Mouse (Mus musculus) cerebral cortex, adult 2 months (tissue): Measurements from ENCODE around the gene Plk5.

ENCODE experiments used
- WGBS: fragments of 180-500 bp; shearing (Covaris S2); methylation state at CpG from one replicate; pipeline ENCODE4 v1.1.7; 2018; 5-methylcytosine and 5-hydroxymethylcytosine counted together

Gene Plk5

DNA sequence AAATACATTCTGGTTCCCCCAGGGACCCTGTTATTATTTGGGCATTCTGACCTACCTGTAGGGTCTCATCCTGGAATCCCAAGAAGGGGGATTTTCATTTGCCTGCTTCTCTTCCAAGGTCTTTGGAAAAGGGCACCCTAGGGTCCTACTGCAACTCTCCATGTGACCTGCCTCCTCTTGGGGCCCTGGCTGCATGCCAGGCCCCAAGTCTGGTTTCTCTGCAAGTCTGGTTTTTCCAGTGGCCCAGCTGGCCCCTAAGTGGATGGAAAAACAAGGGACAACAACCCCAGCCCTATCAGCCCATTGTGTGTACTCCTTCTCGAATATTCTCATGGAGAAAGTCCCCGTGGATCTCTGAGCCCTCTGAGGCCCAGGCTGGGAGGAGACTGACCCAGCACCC, 25.4 kb upstream of the Plk5 start:
- WGBS = 73% methylated on average over 2 of the region's 2 CpGs

DNA sequence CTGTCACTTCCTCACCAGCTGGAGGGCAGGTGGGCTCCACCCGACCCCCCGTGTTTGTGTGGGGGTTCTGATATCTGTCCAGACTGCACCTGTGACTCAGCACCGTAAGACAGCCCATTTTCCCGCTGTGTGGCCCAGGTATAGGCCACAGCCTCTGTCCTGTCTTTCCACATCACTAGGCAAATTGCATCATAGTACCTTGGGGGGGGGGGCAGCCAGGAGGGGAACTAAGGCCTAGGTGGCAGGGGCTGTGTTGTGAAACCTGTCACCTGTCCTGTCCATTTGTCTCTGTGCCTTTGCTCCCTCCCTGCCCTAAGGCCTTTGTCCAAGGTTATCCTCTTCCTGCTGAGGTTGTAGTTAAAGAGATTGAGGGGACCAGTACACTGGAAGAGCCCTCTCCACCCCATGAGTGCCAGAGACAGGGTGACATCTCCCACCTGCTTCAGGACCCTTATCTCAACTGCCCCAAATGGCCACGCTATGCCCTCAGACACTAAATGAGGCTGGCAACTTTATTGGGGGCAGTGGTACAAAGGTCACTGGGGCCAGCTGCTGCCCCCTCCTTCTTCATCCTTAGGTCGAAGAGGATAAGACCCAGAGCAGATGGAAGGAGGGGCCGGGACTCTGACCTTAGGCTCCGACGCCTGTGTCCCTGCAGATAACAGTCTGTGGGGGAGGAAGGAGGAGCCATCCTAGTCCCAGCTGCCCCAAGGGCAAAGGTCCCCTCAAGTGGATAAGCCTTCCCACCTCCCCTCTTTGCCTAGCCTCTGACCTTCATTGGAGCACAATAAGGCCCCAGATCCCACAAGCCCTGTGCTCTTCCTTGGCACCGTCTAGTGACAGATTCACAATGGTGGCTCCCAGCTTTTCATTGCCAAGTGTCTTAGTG, 24.4 kb upstream of the Plk5 start:
- 83% methylated on average over 10 of the region's 10 CpGs for WGBS

DNA sequence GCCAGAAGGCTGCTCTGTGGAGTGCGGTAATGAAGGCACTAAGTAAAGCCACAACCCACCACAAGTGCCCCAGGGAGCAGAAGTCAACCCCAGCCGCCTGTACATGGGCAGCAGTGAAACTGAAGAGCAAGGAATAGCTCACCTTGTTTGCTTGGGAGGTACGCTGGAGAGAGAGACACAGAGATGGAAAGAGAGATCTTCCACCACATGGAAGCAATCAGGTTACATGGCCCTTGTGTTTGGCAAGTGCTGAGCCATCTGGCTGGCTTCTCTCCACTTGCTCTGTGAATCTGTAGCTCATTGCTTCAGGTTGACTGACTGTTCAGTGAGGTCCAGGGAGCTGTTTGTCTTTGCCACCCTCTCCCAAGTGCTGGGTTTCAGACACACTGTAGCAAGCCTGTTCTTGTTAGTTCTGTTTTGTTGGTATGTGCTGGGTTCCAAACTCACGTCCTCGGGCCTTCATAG, 23.7 kb upstream of the Plk5 start:
- WGBS = 86% methylated on average over 5 of the region's 5 CpGs

DNA sequence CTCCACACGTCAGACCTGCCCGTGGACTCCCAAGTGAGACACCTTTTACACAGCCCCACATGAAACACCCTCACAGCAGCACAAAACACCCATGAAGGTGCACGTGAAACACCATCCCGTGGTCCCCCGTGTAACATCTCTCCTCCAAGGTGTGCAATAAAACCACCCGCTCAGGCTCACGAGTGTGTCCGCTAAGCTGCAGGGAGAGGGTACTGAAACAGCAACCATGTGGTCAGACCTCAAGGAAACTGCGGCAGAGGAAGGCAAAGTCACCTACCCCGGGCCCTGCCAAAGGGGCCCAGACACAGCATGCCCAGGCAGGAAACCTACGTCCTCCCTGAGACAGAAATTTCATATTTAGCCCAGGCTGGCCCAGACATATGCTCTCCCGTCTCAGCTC, 20.0 kb upstream of the Plk5 start:
- 94% methylated on average over 12 of the region's 12 CpGs for WGBS

DNA sequence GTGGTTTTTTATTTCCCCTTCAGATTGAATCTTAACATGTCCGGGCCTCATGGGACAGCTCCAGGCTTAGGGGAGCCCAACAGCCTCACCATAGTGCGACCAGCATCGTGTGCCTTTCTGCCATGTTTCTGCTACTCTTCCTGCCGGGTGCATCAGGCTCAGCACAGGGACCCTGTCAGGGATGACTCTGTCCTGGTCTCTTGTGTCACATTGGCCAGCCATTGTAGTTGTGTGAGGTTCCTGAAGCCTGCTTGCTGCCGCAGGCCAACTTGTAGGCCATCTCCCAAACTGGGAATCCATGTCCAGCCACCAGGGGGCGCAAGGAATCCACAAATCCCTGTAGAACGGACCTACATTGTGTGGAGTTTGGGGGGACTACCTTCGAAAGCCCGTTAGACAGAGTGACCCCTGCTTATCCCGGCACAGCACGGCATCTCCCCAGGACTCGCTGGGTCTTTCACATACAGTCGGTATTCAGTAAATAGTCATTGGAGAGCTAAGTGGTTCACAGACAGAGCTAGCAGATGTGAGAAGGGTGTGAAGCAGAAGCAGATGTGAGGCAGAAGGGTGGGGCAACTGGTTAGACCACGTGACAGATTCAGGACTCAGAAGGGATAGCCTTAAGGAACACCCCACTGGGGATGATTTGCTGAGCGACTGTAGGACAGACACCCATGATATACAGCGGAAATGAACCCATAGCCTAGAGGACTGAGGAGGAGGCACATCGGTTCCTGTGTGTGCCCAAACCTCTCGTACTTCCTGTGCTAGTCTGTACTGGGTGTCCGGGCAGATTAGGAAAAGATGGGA, 16.1 kb upstream of the Plk5 start:
- 21% methylated on average over 19 of the region's 19 CpGs for WGBS

DNA sequence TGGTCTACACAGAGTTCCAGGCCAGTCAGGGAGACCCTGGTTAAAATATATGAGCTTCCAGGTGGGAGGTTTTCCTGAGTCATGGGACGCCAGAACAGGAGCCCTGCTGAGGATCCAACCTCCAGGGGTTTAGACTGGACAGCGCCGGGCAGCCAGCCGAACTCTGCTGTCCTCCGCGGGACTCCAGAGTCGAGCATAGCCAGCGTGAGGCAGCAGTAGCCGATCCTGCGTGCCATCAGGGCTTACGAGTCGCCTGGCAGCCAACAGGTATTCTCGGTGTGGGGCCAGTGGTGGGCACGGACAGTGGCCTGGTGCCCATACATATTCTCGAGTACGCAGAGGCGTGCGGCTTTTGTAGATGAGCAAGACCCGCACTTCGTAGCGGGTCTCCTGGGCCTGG, 15.2 kb upstream of the Plk5 start:
- WGBS = 26% methylated on average over 21 of the region's 21 CpGs

DNA sequence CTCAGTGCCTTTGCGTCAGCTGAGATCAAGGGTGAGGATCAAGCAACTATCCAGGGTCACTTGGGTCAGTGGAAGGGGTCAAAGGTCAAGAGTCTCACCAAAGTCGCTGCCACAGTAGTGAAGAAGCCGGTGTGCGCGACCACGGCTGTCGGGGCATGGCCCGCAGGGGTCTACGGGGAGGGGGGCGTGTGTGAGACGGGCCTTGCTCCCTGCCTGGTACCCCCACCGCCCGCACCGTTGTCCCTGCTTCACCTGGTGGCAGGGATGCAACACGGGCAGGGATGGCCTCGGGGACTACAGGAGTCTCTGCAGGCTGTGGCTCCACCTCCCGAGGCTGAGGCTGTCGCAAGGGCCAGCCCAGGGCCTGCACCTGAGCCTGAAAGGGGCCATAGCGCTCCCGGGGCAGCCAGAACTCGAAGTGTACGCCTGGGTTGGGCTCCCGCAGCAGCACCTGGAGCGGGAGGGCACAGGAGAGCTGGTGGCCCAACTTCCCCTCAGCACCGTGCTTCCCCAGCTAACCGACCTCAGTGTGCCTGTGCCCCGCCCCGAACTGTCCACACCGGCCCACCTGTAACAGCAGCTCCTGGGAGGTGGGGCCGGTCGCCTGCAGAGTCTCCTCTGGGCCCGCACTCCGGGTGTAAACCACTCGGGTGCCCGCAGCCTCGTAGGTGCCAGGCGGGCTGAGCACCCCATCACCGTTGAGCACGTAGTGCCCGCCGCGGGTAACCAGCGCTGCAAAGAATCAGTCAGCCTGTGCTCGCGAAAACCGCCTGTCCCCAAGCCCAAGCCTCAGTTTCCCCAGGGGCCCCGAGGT, 14.6 kb upstream of the Plk5 start:
- 8% methylated on average over 47 of the region's 47 CpGs for WGBS

DNA sequence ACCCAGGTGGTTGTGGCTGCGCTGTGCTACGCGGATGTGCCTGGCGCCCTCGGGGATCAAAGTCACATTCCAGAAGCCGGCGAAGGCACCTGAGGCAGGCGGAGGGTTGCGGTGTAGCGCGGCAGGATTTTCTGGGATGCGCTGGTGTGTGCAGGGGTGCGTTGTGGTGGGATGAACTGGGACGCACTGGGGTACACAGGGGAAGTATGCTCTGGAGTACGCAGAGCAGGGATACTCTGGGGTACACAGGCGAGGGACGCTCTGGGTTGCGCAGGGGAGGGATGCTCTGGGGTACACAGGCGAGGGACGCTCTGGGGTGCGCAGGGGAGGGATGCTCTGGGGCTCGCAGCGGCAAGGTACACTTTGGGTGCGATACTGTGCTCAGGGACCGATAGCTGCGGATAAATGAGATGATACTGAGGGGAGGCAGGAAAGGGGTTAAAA, 13.9 kb upstream of the Plk5 start:
- WGBS = 5% methylated on average over 26 of the region's 26 CpGs

DNA sequence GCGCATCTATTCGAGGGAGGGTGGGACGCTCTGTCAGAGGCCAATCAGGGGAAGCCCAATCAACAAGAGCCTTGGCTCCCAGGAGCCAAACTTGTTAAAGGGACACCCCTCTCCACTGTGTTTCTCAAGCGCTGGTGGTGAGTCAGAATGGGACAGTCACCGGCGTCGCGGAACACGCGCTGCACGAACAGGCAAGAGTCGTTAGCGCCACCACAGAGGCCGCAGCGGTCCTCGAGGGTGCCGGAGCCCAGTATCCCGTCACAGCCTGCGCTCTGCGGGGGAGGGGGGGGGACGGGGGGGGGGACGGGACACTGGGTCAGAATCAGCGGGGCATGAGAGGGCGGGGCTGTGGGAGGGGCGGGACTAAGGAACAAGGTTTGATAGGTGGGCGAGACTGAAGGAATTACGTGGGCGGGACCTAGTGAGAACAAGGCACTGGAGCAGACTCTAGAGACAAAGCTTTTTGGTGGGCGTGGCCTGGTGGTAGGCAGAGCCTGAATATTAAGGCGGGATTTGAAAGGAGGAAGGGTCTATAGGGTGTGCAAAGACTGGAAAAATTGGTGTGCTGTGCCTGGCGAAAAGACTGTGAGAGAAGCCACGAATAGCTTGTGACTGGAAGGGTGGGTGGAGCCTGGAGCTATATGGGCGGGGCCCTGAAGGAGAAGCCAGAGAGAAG, 13.4 kb upstream of the Plk5 start:
- 1% methylated on average over 31 of the region's 33 CpGs for WGBS

DNA sequence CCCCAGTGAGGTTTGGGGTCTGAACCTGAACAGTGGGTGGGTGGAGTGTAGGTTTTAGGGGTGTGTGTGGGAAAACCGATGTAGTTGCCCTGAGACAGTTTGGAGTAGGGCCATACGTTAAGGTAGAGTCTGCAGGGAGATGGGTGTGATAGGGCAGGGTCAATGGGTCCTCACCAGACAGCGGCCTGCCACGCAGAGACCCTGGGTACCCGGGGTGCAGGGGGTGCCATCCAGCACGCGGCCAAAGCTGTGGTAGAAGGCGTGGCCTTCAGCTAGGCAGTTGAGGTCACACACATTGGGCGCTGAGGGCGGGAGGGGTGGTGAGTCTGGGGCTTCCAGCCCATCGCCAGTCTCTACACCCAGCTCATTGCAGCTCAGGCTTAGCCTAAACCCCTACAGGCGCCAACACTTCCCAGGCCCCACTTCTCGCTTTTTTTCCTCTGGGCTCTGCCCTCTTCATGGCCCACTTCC, 12.8 kb upstream of the Plk5 start:
- WGBS = 39% methylated on average over 13 of the region's 13 CpGs

DNA sequence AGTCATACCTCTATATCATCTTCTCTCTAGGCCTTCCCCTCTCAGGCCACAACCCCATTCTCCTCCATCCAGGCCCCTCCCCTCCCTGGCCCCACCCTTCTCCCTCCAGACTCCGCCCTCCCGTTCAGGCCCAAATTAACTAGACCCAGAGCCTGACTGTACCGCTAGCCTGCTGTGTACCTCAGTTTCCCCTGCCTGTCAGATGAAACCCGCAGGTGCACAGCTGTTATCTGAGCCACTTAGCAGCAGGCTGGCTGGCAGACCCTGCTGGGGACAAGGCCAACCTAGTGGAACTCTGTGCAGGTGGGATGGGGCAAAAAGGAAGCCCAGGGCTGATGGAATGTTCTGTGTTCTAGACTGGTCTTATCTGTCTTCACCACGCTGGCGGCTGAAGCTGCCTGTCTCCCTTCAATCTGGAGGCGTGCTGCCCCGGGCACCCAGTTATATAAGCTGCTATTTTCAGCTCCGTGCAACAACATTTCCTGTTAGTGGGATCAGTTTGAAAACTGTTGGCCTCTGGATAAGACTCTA, 12.1 kb upstream of the Plk5 start:
- WGBS = 40% methylated on average over 9 of the region's 9 CpGs

DNA sequence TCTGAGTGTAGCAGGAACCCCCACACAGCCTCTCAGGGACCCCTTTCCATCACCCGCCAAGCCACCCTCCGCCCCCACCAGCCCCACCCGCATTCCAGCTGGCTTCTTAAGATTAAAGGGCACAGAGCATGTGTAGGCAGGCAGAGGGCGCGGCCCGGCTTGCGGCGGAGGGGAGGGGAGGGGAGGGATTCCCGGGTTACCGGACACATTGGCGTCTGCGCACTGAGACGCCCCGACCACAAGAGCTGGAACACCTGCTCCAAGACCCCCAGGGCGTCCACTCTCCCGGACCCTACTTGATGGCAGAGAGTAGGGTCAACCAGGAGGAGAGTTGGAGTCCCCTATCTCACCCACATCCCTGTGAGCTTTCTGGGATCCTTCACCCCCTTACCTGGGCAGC, 11.1 kb upstream of the Plk5 start:
- WGBS = 11% methylated on average over 16 of the region's 16 CpGs

DNA sequence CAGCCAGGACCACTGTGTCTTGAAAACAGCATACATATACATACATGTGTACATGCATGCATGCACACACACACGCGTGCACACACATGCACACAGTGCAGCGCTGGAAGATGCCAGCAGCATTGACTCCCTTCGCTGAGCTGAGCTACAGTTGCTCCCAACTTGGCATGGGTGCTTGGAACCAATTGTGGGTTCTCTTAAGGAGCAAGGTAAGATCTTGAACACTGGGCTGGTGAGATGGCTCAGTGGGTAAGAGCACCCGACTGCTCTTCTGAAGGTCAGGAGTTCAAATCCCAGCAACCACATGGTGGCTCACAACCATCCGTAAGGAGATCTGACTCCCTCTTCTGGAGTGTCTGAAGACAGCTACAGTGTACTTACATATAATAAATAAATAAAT, 10.3 kb upstream of the Plk5 start:
- WGBS = 83% methylated on average over 6 of the region's 6 CpGs

DNA sequence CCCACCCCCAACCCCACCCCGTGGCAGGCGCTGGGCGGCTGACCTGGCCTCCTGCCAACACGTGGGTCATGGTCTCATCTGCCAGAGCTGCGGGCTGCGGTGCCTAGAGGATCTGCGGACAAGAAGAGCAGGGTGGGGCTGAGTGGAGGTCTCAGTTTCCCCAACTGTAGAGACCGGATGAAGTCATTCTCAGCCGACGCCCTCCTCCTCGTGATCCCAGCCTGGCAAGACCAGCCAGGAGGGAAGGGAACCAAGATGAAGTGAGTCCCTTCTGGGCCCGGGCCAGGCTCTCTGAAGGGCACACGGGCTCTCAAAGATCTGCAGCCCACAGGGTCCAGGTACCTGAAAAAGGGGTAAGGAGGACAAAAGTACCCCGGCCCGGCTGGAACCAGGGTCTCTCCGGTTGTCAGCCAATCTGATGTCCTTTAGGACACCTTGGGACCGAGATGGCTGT, 8.7 kb upstream of the Plk5 start:
- WGBS = 7% methylated on average over 17 of the region's 17 CpGs

DNA sequence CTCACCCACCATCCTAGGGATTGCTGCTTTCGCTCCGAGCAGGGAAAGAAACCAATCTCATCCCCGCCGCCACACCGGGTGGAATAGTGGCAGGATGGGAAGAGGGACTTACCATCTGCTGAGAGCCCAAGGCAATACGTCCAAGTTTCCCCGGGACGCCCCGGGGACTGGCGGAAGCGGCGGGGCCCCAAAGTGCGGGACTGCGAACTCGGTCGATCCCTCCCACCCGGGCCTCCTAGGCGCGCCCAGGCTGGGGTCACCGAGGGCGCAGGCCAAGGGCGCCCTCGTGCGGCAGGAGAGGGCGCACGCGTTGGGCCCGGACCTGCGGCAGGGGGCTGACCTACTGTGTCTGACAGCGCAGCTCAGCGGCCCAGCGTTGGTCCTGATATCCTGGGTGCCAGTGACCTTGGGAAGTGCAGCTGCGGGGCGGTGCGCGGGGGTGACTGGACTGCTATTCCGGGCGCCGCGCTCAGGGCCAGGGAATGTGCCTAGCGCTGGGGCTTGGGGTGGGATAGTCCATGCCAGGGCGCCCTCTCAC, 7.9 kb upstream of the Plk5 start, which contains the start of gene Adamtsl5:
TSS of gene Adamtsl5 (minus strand) at position 169 of the 538 bp plus-strand sequence.
- WGBS = 1% methylated on average over 42 of the region's 42 CpGs

DNA sequence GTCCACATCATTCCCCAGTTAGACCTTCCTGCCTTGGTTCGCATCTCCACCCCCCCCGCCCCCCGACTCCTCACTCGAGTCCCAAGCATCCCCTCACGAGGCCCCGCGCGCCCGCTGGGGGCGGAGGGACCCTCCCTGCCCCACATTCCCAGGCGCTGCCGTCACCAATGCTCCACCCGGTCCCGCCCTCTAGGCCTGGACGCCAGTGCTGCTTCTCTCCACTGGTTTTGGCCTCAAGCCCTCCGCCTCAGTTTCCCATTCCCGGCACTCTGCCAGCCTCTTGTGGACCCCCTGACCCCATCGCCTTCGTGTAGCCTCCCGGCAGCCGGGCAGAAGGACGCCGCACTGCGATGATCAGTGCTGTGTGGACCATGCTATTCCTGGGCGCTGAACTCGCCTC, 7.3 kb upstream of the Plk5 start:
- 22% methylated on average over 26 of the region's 26 CpGs for WGBS

DNA sequence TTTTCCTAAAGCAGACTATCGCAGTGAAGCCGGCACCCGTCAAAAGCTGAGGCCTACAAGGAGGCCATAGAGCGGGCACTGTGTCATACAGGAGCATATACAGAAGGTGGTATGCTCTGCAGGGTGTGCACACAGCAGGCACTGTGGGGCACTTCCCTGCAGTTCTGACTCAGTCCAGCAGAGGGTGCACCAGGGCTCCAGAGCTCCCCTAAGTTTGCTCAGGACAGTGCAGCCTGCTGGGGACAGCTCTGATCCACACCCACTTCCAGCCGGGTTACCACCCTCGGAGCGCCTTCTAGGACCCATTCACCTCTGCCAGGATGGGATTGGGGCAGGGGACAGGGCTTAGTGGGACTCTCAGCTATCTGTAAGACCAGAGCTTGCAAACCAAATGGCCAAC, 6.0 kb upstream of the Plk5 start:
- 15% methylated on average over 7 of the region's 7 CpGs for WGBS

DNA sequence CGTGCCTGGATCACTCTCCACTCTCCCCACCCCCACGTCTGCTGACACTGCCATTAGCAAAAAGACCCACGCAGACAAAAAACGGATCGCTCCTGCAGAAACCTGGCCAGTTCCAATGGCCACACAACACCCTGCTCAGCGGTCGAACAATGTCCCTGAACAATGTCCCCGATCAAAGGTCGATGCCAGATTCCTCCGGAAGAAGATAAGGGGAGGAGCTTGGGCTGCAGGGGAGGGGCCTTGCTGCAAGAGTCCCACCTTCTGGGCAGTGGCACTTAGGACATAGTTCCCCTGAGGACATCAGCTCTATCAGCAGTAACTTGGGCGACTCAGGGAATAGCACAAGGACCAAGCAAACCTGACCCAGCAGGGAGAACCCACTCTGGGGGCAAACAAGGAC, 4.4 kb upstream of the Plk5 start:
- WGBS = 40% methylated on average over 11 of the region's 11 CpGs

DNA sequence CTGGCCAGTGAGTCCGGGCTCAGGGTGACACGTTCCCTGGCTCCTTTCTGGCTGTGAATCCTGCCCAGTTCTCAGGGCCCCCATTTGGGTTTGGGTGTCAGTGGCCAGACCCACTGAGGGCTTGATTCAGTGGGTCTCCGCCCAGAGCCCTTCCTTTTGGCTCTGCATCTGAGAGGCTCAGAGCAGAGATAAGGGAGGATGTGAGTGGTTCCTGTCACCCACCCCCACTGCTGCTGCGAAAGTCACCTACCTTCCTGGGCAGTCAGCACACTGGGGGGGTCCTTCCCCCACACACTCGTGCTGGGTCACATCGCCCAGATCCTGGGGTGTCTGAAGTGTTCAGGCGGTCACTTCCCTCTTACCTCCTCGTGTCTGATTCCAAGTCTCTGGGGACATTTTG, 3.5 kb upstream of the Plk5 start:
- WGBS = 67% methylated on average over 8 of the region's 8 CpGs

DNA sequence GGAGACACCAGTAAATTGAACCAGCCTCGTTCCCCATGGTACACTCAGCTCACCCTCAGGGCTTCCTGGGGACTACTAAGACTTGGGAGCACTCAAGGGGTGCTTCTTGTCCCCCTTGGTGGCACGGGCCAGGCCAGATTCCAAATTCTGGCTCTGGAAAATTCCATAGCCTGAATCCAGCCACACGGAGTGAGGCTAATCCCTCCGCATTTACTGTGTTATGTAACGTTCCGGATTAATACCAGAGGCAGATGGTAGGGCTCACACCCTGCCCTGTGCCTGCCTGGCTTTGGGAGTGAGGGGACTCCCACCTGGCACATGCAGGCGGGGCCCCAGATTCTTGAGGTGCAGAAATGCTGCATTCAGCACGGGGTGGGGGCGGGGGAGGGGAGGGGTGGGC, 828 bp upstream of the Plk5 start:
- WGBS = 20% methylated on average over 9 of the region's 9 CpGs

DNA sequence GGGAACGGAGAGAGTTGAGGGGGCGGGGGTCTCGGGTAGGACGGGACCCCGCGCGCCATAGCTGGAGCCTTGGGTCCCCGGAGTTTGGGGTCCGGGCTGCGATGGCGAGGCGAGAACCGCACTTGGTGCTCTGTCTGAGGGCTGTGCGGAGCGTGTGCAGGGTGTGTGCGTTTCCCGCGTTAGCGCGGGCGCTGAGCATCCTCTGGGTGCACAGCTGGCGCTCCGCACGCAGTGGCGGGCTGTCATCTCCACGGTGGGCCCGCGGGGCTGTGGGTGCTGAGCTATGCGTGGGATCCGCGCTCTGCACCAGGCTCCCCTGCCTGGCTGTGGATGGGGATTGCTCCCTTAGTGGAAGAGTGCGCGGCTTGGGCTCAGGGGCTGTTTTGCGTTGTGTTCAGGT, 478 bp downstream of the Plk5 start:
- WGBS = under 1% methylated on average over 34 of the region's 34 CpGs
